Mouse (Mus musculus) ES-Bruce4 (cell line): ENCODE measurements at regions not wholly inside any gene's neighbourhood (a gene's known extent, or its start where the extent isn't known, plus 50 kb on each side); places are given as distances from the start of the nearest gene placed in this dataset.

Source experiments
- CTCF ChIP-seq: IDR thresholded peaks from one replicate; pipeline ENCODE4 v1.8.1; 2011; ENCODE audit warnings: low read depth, low read length
- POLR2A ChIP-seq: IDR thresholded peaks from one replicate; pipeline ENCODE4 v1.8.1; 2011; ENCODE audit warnings: low read length; ENCODE audit not compliant: insufficient read depth

GRCm38 (mm10) chr16:5546808-5547207 lies 291.0 kb upstream of the Eef2kmt start:
- TF ChIP-seq CTCF (peak; percentile 13), POLR2A (no peak)
